Mouse (Mus musculus): ENCODE data around the gene Strn. TPM values are rescaled to one million over a fixed set of nuclear protein-coding genes. Genes with fewer than 3 reads are reported as not detected.

The Strn gene
- polyA plus RNA-seq, 1 experiment = 4.0 TPM

GRCm38 (mm10) chr17:78719086-78719485, 17.9 kb downstream of the Strn start:
- Histone ChIP-seq H3K79me2 (ENCODE audit: control insufficient read depth, insufficient read depth) (peaks cover 31% of the 10 kb centered on the region), H3K36me3 (ENCODE audit: control insufficient read depth, insufficient read depth) (peaks cover 7% of the 10 kb centered on the region), H3ac (ENCODE audit: control insufficient read depth, insufficient read length) (no peak overlapping the region), H3K4me2 (ENCODE audit: low read depth) (no peak overlapping the region), H3K4me3 (no peak overlapping the region), H3K27me3 (ENCODE audit: control insufficient read depth, insufficient read depth, insufficient read length) (no peaks in the 10 kb centered on the region)
- TF ChIP-seq USF1 (IDR thresholded peaks at IDR 0.05; ENCODE audit: low read depth) (no peak), CEBPB (IDR thresholded peaks at IDR 0.05; ENCODE audit: insufficient read depth, poor library complexity, severe bottlenecking) (no peak), MYOG (IDR thresholded peaks at IDR 0.05; ENCODE audit: control insufficient read depth in 1 of 3, insufficient read depth in 1 of 3, insufficient read length in 2 of 3, low read depth in 2 of 3) (no peak), MAX (IDR thresholded peaks at IDR 0.05; ENCODE audit: low read depth) (no peak), REST (IDR thresholded peaks at IDR 0.05; ENCODE audit: insufficient read depth, insufficient read length) (no peak), POLR2A (IDR thresholded peaks at IDR 0.05; ENCODE audit: insufficient read length, low read depth) (no peak), TCF3 (IDR thresholded peaks at IDR 0.05; ENCODE audit: insufficient read length, low read depth) (no peak), SRF (IDR thresholded peaks at IDR 0.05; ENCODE audit: control insufficient read depth, insufficient read length, low read depth) (no peak), POLR2AphosphoS2 (IDR thresholded peaks at IDR 0.05; ENCODE audit: insufficient read length, low read depth) (no peak)

- peaks cover 12% of the 10 kb centered on the region for H3K79me2 ChIP-seq (ENCODE audit: control insufficient read depth, insufficient read depth)
- TF ChIP-seq E2F4 (IDR thresholded peaks at IDR 0.05; ENCODE audit: insufficient read depth) = no peak
- no peak for TF ChIP-seq MYOG (IDR thresholded peaks at IDR 0.05; ENCODE audit: control insufficient read depth in 1 of 3, insufficient read depth in 1 of 3, insufficient read length in 2 of 3, low read depth in 2 of 3)
- TF ChIP-seq POLR2A (IDR thresholded peaks at IDR 0.05; ENCODE audit: insufficient read length, low read depth) = no peak
- TF ChIP-seq REST (IDR thresholded peaks at IDR 0.05; ENCODE audit: insufficient read depth, insufficient read length) = no peak
- TF ChIP-seq CEBPB (IDR thresholded peaks at IDR 0.05; ENCODE audit: insufficient read depth, poor library complexity, severe bottlenecking) = no peak
- no peak for TF ChIP-seq MYOD1 (IDR thresholded peaks at IDR 0.05; ENCODE audit: control insufficient read depth in 1 of 3, insufficient read length in 2 of 3, low read depth in 2 of 3)
- TF ChIP-seq TCF12 (IDR thresholded peaks at IDR 0.05; ENCODE audit: insufficient read depth, poor library complexity, severe bottlenecking) = no peak
- no peak for TF ChIP-seq USF1 (IDR thresholded peaks at IDR 0.05; ENCODE audit: low read depth)
- TF ChIP-seq MAX (IDR thresholded peaks at IDR 0.05; ENCODE audit: low read depth) = no peak
- TF ChIP-seq POLR2AphosphoS2 (IDR thresholded peaks at IDR 0.05; ENCODE audit: insufficient read length, low read depth) = no peak
- no peak for TF ChIP-seq TCF3 (IDR thresholded peaks at IDR 0.05; ENCODE audit: insufficient read length, low read depth)
- no peak for TF ChIP-seq SRF (IDR thresholded peaks at IDR 0.05; ENCODE audit: control insufficient read depth, insufficient read length, low read depth)
Measured at GRCm38 (mm10) chr17:78710258-78710657, 26.7 kb downstream of the Strn start.

GRCm38 (mm10) chr17:78708422-78708821, 28.6 kb downstream of the Strn start:
- H3K79me2 ChIP-seq (ENCODE audit: control insufficient read depth, insufficient read depth) = peaks cover 12% of the 10 kb centered on the region
- H3K36me3 ChIP-seq (ENCODE audit: control insufficient read depth, insufficient read depth) = peaks cover 8% of the 10 kb centered on the region
- H3K4me2 ChIP-seq (ENCODE audit: low read depth) = no peak overlapping the region
- no peak overlapping the region for H3ac ChIP-seq (ENCODE audit: control insufficient read depth, insufficient read length)
- no peak overlapping the region for H3K4me3 ChIP-seq
- TF ChIP-seq MAX (IDR thresholded peaks at IDR 0.05; ENCODE audit: low read depth) (no peak), MYOD1 (IDR thresholded peaks at IDR 0.05; ENCODE audit: control insufficient read depth in 1 of 3, insufficient read length in 2 of 3, low read depth in 2 of 3) (no peak), POLR2A (IDR thresholded peaks at IDR 0.05; ENCODE audit: insufficient read length, low read depth) (no peak), REST (IDR thresholded peaks at IDR 0.05; ENCODE audit: insufficient read depth, insufficient read length) (no peak)
- H3K27me3 ChIP-seq (ENCODE audit: control insufficient read depth, insufficient read depth, insufficient read length) = no peaks in the 10 kb centered on the region

More at GRCm38 (mm10) chr17:78710258-78710657, 26.7 kb downstream of the Strn start:
- Histone ChIP-seq H3ac (ENCODE audit: control insufficient read depth, insufficient read length) (no peak overlapping the region), H3K36me3 (ENCODE audit: control insufficient read depth, insufficient read depth) (peaks cover 8% of the 10 kb centered on the region), H3K4me3 (no peak overlapping the region), H3K27me3 (ENCODE audit: control insufficient read depth, insufficient read depth, insufficient read length) (no peaks in the 10 kb centered on the region), H3K4me2 (ENCODE audit: low read depth) (no peak overlapping the region)

GRCm38 (mm10) chr17:78702988-78703387, 34.0 kb downstream of the Strn start:
- Histone ChIP-seq H3K4me2 (ENCODE audit: low read depth) (no peak overlapping the region), H3K4me3 (no peak overlapping the region), H3ac (ENCODE audit: control insufficient read depth, insufficient read length) (no peak overlapping the region), H3K79me2 (ENCODE audit: control insufficient read depth, insufficient read depth) (peaks cover 4% of the 10 kb centered on the region), H3K27me3 (ENCODE audit: control insufficient read depth, insufficient read depth, insufficient read length) (no peaks in the 10 kb centered on the region), H3K36me3 (ENCODE audit: control insufficient read depth, insufficient read depth) (peaks cover 15% of the 10 kb centered on the region)
- TF ChIP-seq POLR2A (IDR thresholded peaks at IDR 0.05; ENCODE audit: insufficient read length, low read depth) (no peak), MYOG (IDR thresholded peaks at IDR 0.05; ENCODE audit: control insufficient read depth in 1 of 3, insufficient read depth in 1 of 3, insufficient read length in 2 of 3, low read depth in 2 of 3) (no peak), TCF3 (IDR thresholded peaks at IDR 0.05; ENCODE audit: insufficient read length, low read depth) (no peak), SRF (IDR thresholded peaks at IDR 0.05; ENCODE audit: control insufficient read depth, insufficient read length, low read depth) (no peak), MAX (IDR thresholded peaks at IDR 0.05; ENCODE audit: low read depth) (no peak), POLR2AphosphoS2 (IDR thresholded peaks at IDR 0.05; ENCODE audit: insufficient read length, low read depth) (no peak), E2F4 (IDR thresholded peaks at IDR 0.05; ENCODE audit: insufficient read depth) (no peak), TCF12 (IDR thresholded peaks at IDR 0.05; ENCODE audit: insufficient read depth, poor library complexity, severe bottlenecking) (no peak), MYOD1 (IDR thresholded peaks at IDR 0.05; ENCODE audit: control insufficient read depth in 1 of 3, insufficient read length in 2 of 3, low read depth in 2 of 3) (no peak), USF1 (IDR thresholded peaks at IDR 0.05; ENCODE audit: low read depth) (no peak), CEBPB (IDR thresholded peaks at IDR 0.05; ENCODE audit: insufficient read depth, poor library complexity, severe bottlenecking) (no peak), REST (IDR thresholded peaks at IDR 0.05; ENCODE audit: insufficient read depth, insufficient read length) (no peak)

- Histone ChIP-seq H3ac (ENCODE audit: control insufficient read depth, insufficient read length) (no peak overlapping the region), H3K27me3 (ENCODE audit: control insufficient read depth, insufficient read depth, insufficient read length) (no peaks in the 10 kb centered on the region), H3K4me2 (ENCODE audit: low read depth) (no peak overlapping the region), H3K36me3 (ENCODE audit: control insufficient read depth, insufficient read depth) (peaks cover 7% of the 10 kb centered on the region), H3K79me2 (ENCODE audit: control insufficient read depth, insufficient read depth) (no peaks in the 10 kb centered on the region), H3K4me3 (no peak overlapping the region)
- no peak for TF ChIP-seq MAX (IDR thresholded peaks at IDR 0.05; ENCODE audit: low read depth)
- TF ChIP-seq SRF (IDR thresholded peaks at IDR 0.05; ENCODE audit: control insufficient read depth, insufficient read length, low read depth) = no peak
- TF ChIP-seq POLR2AphosphoS2 (IDR thresholded peaks at IDR 0.05; ENCODE audit: insufficient read length, low read depth) = no peak
- TF ChIP-seq USF1 (IDR thresholded peaks at IDR 0.05; ENCODE audit: low read depth) = no peak
- TF ChIP-seq REST (IDR thresholded peaks at IDR 0.05; ENCODE audit: insufficient read depth, insufficient read length) = no peak
- no peak for TF ChIP-seq TCF12 (IDR thresholded peaks at IDR 0.05; ENCODE audit: insufficient read depth, poor library complexity, severe bottlenecking)
- TF ChIP-seq MYOG (IDR thresholded peaks at IDR 0.05; ENCODE audit: control insufficient read depth in 1 of 3, insufficient read depth in 1 of 3, insufficient read length in 2 of 3, low read depth in 2 of 3) = no peak
- no peak for TF ChIP-seq TCF3 (IDR thresholded peaks at IDR 0.05; ENCODE audit: insufficient read length, low read depth)
- TF ChIP-seq E2F4 (IDR thresholded peaks at IDR 0.05; ENCODE audit: insufficient read depth) = no peak
- no peak for TF ChIP-seq MYOD1 (IDR thresholded peaks at IDR 0.05; ENCODE audit: control insufficient read depth in 1 of 3, insufficient read length in 2 of 3, low read depth in 2 of 3)
- TF ChIP-seq CEBPB (IDR thresholded peaks at IDR 0.05; ENCODE audit: insufficient read depth, poor library complexity, severe bottlenecking) = no peak
- TF ChIP-seq POLR2A (IDR thresholded peaks at IDR 0.05; ENCODE audit: insufficient read length, low read depth) = no peak
Measured at GRCm38 (mm10) chr17:78698965-78699364, 38.0 kb downstream of the Strn start.
